In the genomic region with DNA sequence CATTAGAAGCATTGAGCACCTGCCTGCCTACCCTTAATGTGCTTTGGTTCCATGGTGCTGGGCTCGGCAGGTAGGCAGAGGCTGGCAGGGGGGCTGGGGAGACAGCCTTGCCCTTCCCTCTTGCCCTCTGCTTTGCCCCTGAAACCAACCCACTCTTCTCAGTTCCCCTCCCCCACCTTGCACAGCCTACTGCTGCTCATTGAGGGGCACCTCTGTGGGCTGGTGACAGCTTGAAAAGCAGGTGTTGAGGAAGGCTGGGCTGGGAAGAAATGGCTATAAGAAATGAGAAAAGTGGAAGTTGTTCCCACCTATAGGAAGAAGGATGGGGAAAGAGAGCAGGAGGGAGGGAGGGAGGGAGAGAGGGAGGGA, we compare ENCODE assay signal across 16 mouse cellular contexts.
DNase-seq lines count a peak whose midpoint lies in the region; ATAC-seq and TF ChIP-seq lines count a peak whose summit lies in the region.
"Had no signal": no experiment of that assay in that cellular context is flagged by ENCODE, and none has a peak within 500 bp of the region (broad histone marks: within the 10 kb centered on the region; RNA-seq: fewer than 3 reads in every experiment).

No protein-coding gene starts in this region.

- no peak overlapping the region for H3K9ac ChIP-seq in forebrain, postnatal 0 days
- no peak overlapping the region for H3K9ac ChIP-seq in midbrain, postnatal 0 days (replicated peaks; ENCODE audit: low read length, poor library complexity, severe bottlenecking)
- H3K9ac ChIP-seq: embryonic facial prominence, embryonic 12.5 days; lung, embryonic 14.5 days had no signal

- H3K4me1 ChIP-seq in forebrain, postnatal 0 days (ENCODE audit: insufficient read depth): no peaks in the 10 kb centered on the region; the same call in 1 of the 2 replicates
- peaks cover 18% of the 10 kb centered on the region for H3K4me1 ChIP-seq in forebrain, embryonic 10.5 days
- peaks cover 8% of the 10 kb centered on the region; the same call in 1 of the 2 replicates for H3K4me1 ChIP-seq in midbrain, postnatal 0 days (ENCODE audit: insufficient read depth, low read length)

- H3K9me3 ChIP-seq in forebrain, postnatal 0 days (ENCODE audit: low read length): no peaks in the 10 kb centered on the region
- H3K9me3 ChIP-seq in forebrain, embryonic 10.5 days: no peaks in the 10 kb centered on the region
- no peaks in the 10 kb centered on the region for H3K9me3 ChIP-seq in midbrain, postnatal 0 days (ENCODE audit: low read length)
- H3K9me3 ChIP-seq: embryonic facial prominence, embryonic 12.5 days had no signal

- H3K4me3 ChIP-seq in forebrain, postnatal 0 days (ENCODE audit: low read depth, low read length): no peak overlapping the region; the same call in 1 of the 2 replicates
- H3K4me3 ChIP-seq in forebrain, embryonic 10.5 days: no peak overlapping the region
- no peak overlapping the region for H3K4me3 ChIP-seq in midbrain, postnatal 0 days (ENCODE audit: low read depth, low read length)
- H3K4me3 ChIP-seq: embryonic facial prominence, embryonic 12.5 days had no signal

- H3K4me2 ChIP-seq in forebrain, postnatal 0 days (ENCODE audit: low read depth): peak overlapping the region; percentile 18; the same call in 1 of the 2 replicates
- H3K4me2 ChIP-seq in midbrain, postnatal 0 days (ENCODE audit: low read depth, low read length, poor library complexity, severe bottlenecking): peak overlapping the region; percentile 15; the same call in 1 of the 2 replicates
- H3K4me2 ChIP-seq: embryonic facial prominence, embryonic 12.5 days; heart, embryonic 11.5 days; lung, embryonic 14.5 days had no signal

- no peak for DNase-seq in forebrain, postnatal 0 days
- DNase-seq in forebrain, embryonic 10.5 days (ENCODE audit: extremely low spot score, low spot score): no peak
- peak; percentile 42 for DNase-seq in brain, embryonic 14.5 days (ENCODE audit: low read depth)
- DNase-seq in midbrain, postnatal 0 days (ENCODE audit: low spot score): no peak
- DNase-seq in thymus, postnatal 10 days (ENCODE audit: low spot score in 2 of 2): peak; percentile 92
- DNase-seq in adrenal gland, postnatal 36 days: no peak
- DNase-seq: gastrocnemius, postnatal 10 days; heart, postnatal 4 days; kidney, adult 8-10 months; kidney, postnatal 36 days; lung, embryonic 14.5 days had no signal

- no peaks in the 10 kb centered on the region for H3K27me3 ChIP-seq in forebrain, postnatal 0 days (ENCODE audit: insufficient read depth, low read length)
- peaks cover 6% of the 10 kb centered on the region for H3K27me3 ChIP-seq in forebrain, embryonic 10.5 days (ENCODE audit: poor library complexity, severe bottlenecking)
- no peaks in the 10 kb centered on the region for H3K27me3 ChIP-seq in midbrain, postnatal 0 days (ENCODE audit: insufficient read depth, low read length)
- H3K27me3 ChIP-seq: embryonic facial prominence, embryonic 12.5 days had no signal

- TF ChIP-seq CTCF in forebrain, postnatal 0 days (IDR thresholded peaks at IDR 0.05; ENCODE audit: low read depth): no peak
- TF ChIP-seq CTCF in brain, embryonic 14.5 days (IDR thresholded peaks at IDR 0.05; ENCODE audit: borderline replicate concordance, extremely low read depth, insufficient read depth, insufficient read length): no peak
- TF ChIP-seq CTCF in midbrain, postnatal 0 days (IDR thresholded peaks at IDR 0.05): no peak

- peak; percentile 4; the same call in 1 of the 2 replicates for ATAC-seq in forebrain, postnatal 0 days
- no peak for ATAC-seq in midbrain, postnatal 0 days (ENCODE audit: low FRiP score)
- no peak for ATAC-seq in granulocyte monocyte progenitor cell, adult 5-6 weeks (replicated peaks; ENCODE audit: poor library complexity, severe bottlenecking)
- ATAC-seq: Patski had no signal

- no peak for TF ChIP-seq POLR2A in brain, embryonic 14.5 days (IDR thresholded peaks at IDR 0.05; ENCODE audit: borderline replicate concordance, extremely low read depth, insufficient read depth, insufficient read length, poor library complexity, severe bottlenecking)

- 0 out of 2 replicates have a peak overlapping the region, but pooled peaks have one; percentile 31 for H3K27ac ChIP-seq in forebrain, postnatal 0 days (ENCODE audit: low read depth, low read length)
- no peak overlapping the region for H3K27ac ChIP-seq in forebrain, embryonic 10.5 days
- H3K27ac ChIP-seq in midbrain, postnatal 0 days (ENCODE audit: low read depth, low read length): no peak overlapping the region
- H3K27ac ChIP-seq: embryonic facial prominence, embryonic 12.5 days; macrophage had no signal

- 31% methylated on average over 1 of the region's 1 CpGs for WGBS in forebrain, postnatal 0 days
- 66% methylated on average over 1 of the region's 1 CpGs for WGBS in forebrain, embryonic 10.5 days
- 36% methylated on average over 1 of the region's 1 CpGs for whole genome bisulfite sequencing in midbrain, postnatal 0 days

- H3K36me3 ChIP-seq in forebrain, postnatal 0 days (ENCODE audit: insufficient read depth): no peaks in the 10 kb centered on the region
- no peaks in the 10 kb centered on the region for H3K36me3 ChIP-seq in forebrain, embryonic 10.5 days (replicated peaks)
- H3K36me3 ChIP-seq in midbrain, postnatal 0 days (ENCODE audit: insufficient read depth, low read length): no peaks in the 10 kb centered on the region
- H3K36me3 ChIP-seq: embryonic facial prominence, embryonic 12.5 days had no signal

Comparison
In these comparisons a context has a peak if more than half of its experiments do, and no peak if none do; other contexts are left out.
1. DNase-seq: peak in brain, embryonic 14.5 days (single experiment) and thymus, postnatal 10 days (2 of 2); none in forebrain, postnatal 0 days (single experiment), forebrain, embryonic 10.5 days (single experiment), midbrain, postnatal 0 days (single experiment) and adrenal gland, postnatal 36 days (0 of 2).